Mouse (Mus musculus) heart, postnatal 0 days (tissue): ENCODE measurements around the gene Ptgdr.

ENCODE experiments used
- CTCF ChIP-seq: IDR thresholded peaks from 2 replicates; pipeline ENCODE4 v1.5.1; 2016; ENCODE audit warnings: antibody characterized with exemption, control low read depth, low read depth
- EP300 ChIP-seq: IDR thresholded peaks from 2 replicates; pipeline ENCODE4 v1.6.1; 2016; ENCODE audit warnings: antibody characterized with exemption, low read depth

DNA sequence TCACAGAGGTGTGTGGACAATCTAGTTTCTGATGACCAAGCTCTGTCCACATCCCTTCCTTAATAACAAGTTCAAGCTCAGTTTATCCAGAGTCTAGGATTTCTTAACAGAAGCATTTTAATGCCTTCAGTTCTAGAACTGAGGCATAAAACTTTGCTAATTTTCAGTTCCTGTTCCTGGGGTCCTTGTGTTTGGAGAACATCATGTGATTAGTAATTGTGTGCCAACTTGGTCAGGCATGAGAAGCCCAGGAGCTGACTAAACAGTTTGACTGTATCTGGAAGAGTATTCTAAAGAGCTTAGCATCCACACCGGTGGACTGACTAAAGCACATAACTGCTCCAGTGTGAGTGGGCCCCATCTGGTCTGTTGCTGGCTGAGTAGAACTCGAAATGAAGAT, 24.0 kb downstream of the Ptgdr start:
- TF ChIP-seq CTCF (no peak), EP300 (no peak)
